Mouse (Mus musculus): ENCODE results near the gene Hoxc9. TPM values are rescaled to one million over a fixed set of nuclear protein-coding genes. Genes with fewer than 3 reads are reported as not detected.

The Hoxc9 gene
- total and polyA plus RNA-seq, 3 experiments: 0.12 to 0.26 TPM; not detected in 1

- dilution Hi-C loops (cut with MboI; ENCODE audit: extremely low pct_ligation_motif_present, extremely low pct_unique_long_range_greater_than_20kb, low sequenced_read_pairs): no loop called here
- Histone ChIP-seq H3K79me2 (replicated peaks; ENCODE audit: control insufficient read depth, extremely low read depth, insufficient read depth, poor library complexity, severe bottlenecking) (no peaks in the 10 kb centered on the region), H3K9me3 (replicated peaks; ENCODE audit: low read length) (no peaks in the 10 kb centered on the region), H3K36me3 (replicated peaks in 1 of 2; ENCODE audit: control insufficient read depth in 1 of 2, insufficient read depth in 1 of 2, low read length in 1 of 2) (no peaks in the 10 kb centered on the region), H3K9ac (ENCODE audit: insufficient read depth, low read depth) (no peak overlapping the region), H3K4me1 (ENCODE audit: control insufficient read depth in 1 of 2, insufficient read depth in 2 of 2) (peaks cover 9 to 17% of the 10 kb centered on the region in 2 experiments), H3K27ac (ENCODE audit: insufficient read depth, low read depth) (no peak overlapping the region), H3K4me2 (ENCODE audit: insufficient read depth, low read depth, poor library complexity, severe bottlenecking) (peak overlapping the region; percentile 90), H3K4me3 (replicated peaks in 1 of 3; ENCODE audit: low read depth in 2 of 3, low read length in 2 of 3, poor library complexity in 1 of 3) (no peak overlapping the region), H3K27me3 (replicated peaks) (peaks cover 93% of the 10 kb centered on the region)
- in situ Hi-C loops (cut with MboI; ENCODE audit: low pct_ligation_motif_present, low pct_unique_long_range_greater_than_20kb, low sequenced_read_pairs): no loop called here
- peak; percentile 67 for TF ChIP-seq SMC3 (IDR thresholded peaks at IDR 0.05; ENCODE audit: low read depth, low read length)
- no peak for TF ChIP-seq HCFC1 (IDR thresholded peaks at IDR 0.05; ENCODE audit: low read depth, low read length)
- no peak for TF ChIP-seq ZMIZ1 (IDR thresholded peaks at IDR 0.05; ENCODE audit: low read depth, low read length)
- peak; percentile 73 for TF ChIP-seq IRF4 (IDR thresholded peaks at IDR 0.05; ENCODE audit: low read depth, low read length)
- peak; percentile 29 to 78; a peak in 3 of 4 replicates for TF ChIP-seq CTCF (conservative IDR thresholded peaks at IDR 0.05 in 1 of 2, IDR thresholded peaks at IDR 0.05 in 1 of 2; ENCODE audit: low read depth in 2 of 2, low read length in 2 of 2)
- no peak for TF ChIP-seq TCF12 (IDR thresholded peaks at IDR 0.05; ENCODE audit: low read depth, low read length)
- TF ChIP-seq BHLHE40 (IDR thresholded peaks at IDR 0.05; ENCODE audit: low read depth, low read length): no peak
- TF ChIP-seq RAD21 (IDR thresholded peaks at IDR 0.05; ENCODE audit: low read depth, low read length): peak; percentile 60
- peak; percentile 71 for DNase-seq (ENCODE audit: extremely low read depth)
Observed at GRCm38 (mm10) chr15:102970740-102971139, 5.5 kb upstream of the Hoxc9 start.

GRCm38 (mm10) chr15:102972254-102972653, 4.0 kb upstream of the Hoxc9 start:
- in situ Hi-C loops (cut with MboI; ENCODE audit: low pct_ligation_motif_present, low pct_unique_long_range_greater_than_20kb, low sequenced_read_pairs): no loop called here
- H3K27ac ChIP-seq (ENCODE audit: insufficient read depth, low read depth): no peak overlapping the region
- H3K4me3 ChIP-seq (replicated peaks in 1 of 3; ENCODE audit: low read depth in 2 of 3, low read length in 2 of 3, poor library complexity in 1 of 3): no peak overlapping the region
- no peaks in the 10 kb centered on the region for H3K36me3 ChIP-seq (replicated peaks in 1 of 2; ENCODE audit: control insufficient read depth in 1 of 2, insufficient read depth in 1 of 2, low read length in 1 of 2)
- H3K79me2 ChIP-seq (replicated peaks; ENCODE audit: control insufficient read depth, extremely low read depth, insufficient read depth, poor library complexity, severe bottlenecking): no peaks in the 10 kb centered on the region
- H3K9ac ChIP-seq (ENCODE audit: insufficient read depth, low read depth): no peak overlapping the region
- no peak for DNase-seq (ENCODE audit: extremely low read depth)
- H3K9me3 ChIP-seq (replicated peaks; ENCODE audit: low read length): no peaks in the 10 kb centered on the region
- H3K27me3 ChIP-seq (replicated peaks): peaks cover 95% of the 10 kb centered on the region
- H3K4me2 ChIP-seq (ENCODE audit: insufficient read depth, low read depth, poor library complexity, severe bottlenecking): peak overlapping the region; percentile 0; the same call in 1 of the 2 replicates
- no peak for TF ChIP-seq ETS1 (conservative IDR thresholded peaks at IDR 0.05; ENCODE audit: low read depth, low read length)
- no peak for TF ChIP-seq USF1 (IDR thresholded peaks at IDR 0.05; ENCODE audit: low read depth, low read length)
- no peak for TF ChIP-seq JUND (conservative IDR thresholded peaks at IDR 0.05; ENCODE audit: low read depth, low read length)
- TF ChIP-seq POLR2A (IDR thresholded peaks at IDR 0.05; ENCODE audit: low read depth, low read length): no peak
- TF ChIP-seq MAZ (IDR thresholded peaks at IDR 0.05; ENCODE audit: low read depth, low read length): no peak
- TF ChIP-seq MAFK (IDR thresholded peaks at IDR 0.05; ENCODE audit: insufficient replicate concordance, low read length): no peak
- TF ChIP-seq GABPA (IDR thresholded peaks at IDR 0.05; ENCODE audit: insufficient replicate concordance, low read depth, low read length): no peak
- peaks cover 5 to 8% of the 10 kb centered on the region in 2 experiments for H3K4me1 ChIP-seq (ENCODE audit: control insufficient read depth in 1 of 2, insufficient read depth in 2 of 2)
- dilution Hi-C loops (cut with MboI; ENCODE audit: extremely low pct_ligation_motif_present, extremely low pct_unique_long_range_greater_than_20kb, low sequenced_read_pairs): no loop called here

Measured in CH12.LX (cell line).